Mouse (Mus musculus): ENCODE results near the gene Zfp983.
"Not testable (repeated sequence)": the region's sequence is repeated elsewhere in the genome, so short reads cannot be mapped to it uniquely, and the experiment has no call there.

DNA sequence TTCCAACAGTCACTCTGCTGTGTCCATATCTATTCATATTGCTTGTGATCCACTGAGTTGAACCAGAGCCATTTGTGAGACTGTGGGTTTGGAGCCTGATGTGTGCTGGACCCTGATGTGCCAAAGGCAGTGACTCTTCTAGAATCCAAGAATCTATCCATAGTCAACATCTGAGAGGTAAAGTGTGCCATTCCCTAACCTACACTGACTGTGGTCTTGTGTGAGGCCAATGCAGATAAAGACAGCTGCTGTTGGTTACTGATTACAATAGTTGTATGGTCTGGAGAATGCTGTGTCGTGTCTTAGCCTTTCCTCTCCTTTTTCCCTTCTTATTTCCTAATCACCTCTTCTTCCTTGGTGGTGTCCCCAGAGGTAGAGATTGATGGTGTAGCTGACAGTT, 28.4 kb downstream of the Zfp983 start:
- TF ChIP-seq CTCF (conservative IDR thresholded peaks at IDR 0.05; ENCODE audit: insufficient read depth, insufficient read length, low read depth, low read length); POLR2A (IDR thresholded peaks at IDR 0.05; ENCODE audit: low read depth, low read length): not testable (repeated sequence)
